Mouse (Mus musculus): ENCODE measurements around the gene Stoml2.
A peak's percentile ranks its signal among the peaks of the same experiment; 100 is the strongest.

Stoml2 gene

GRCm38 (mm10) chr4:43025084-43025960 lies 6.2 kb downstream of the Stoml2 start, which contains the start of gene Pigo:
Pigo (minus strand) TSS chr4:43025819.
- peak; percentile 36; the same call in 1 of the 2 replicates for TF ChIP-seq GATA4 (IDR thresholded peaks at IDR 0.05; ENCODE audit: insufficient replicate concordance, low read length)

- TF ChIP-seq GATA4 (IDR thresholded peaks at IDR 0.05; ENCODE audit: insufficient replicate concordance, low read length) = no peak
Measured at GRCm38 (mm10) chr4:43024673-43025072, 6.8 kb downstream of the Stoml2 start.

GRCm38 (mm10) chr4:43021341-43021740 lies 10.2 kb downstream of the Stoml2 start:
- TF ChIP-seq GATA4 (IDR thresholded peaks at IDR 0.05; ENCODE audit: insufficient replicate concordance, low read length) = no peak

- no peak for TF ChIP-seq GATA4 (IDR thresholded peaks at IDR 0.05; ENCODE audit: insufficient replicate concordance, low read length)
Measured at GRCm38 (mm10) chr4:43020876-43021275, 10.6 kb downstream of the Stoml2 start.

- no peak for TF ChIP-seq GATA4 (IDR thresholded peaks at IDR 0.05; ENCODE audit: insufficient replicate concordance, low read length)
Measured at GRCm38 (mm10) chr4:43019641-43020465, 11.7 kb downstream of the Stoml2 start.

GRCm38 (mm10) chr4:43019176-43019575 lies 12.3 kb downstream of the Stoml2 start:
- no peak for TF ChIP-seq GATA4 (IDR thresholded peaks at IDR 0.05; ENCODE audit: insufficient replicate concordance, low read length)

GRCm38 (mm10) chr4:43018156-43018555 lies 13.4 kb downstream of the Stoml2 start:
- TF ChIP-seq GATA4 (IDR thresholded peaks at IDR 0.05; ENCODE audit: insufficient replicate concordance, low read length) = no peak

- no peak for TF ChIP-seq GATA4 (IDR thresholded peaks at IDR 0.05; ENCODE audit: insufficient replicate concordance, low read length)
Measured at GRCm38 (mm10) chr4:43012091-43012490, 19.4 kb downstream of the Stoml2 start.

- TF ChIP-seq GATA4 (IDR thresholded peaks at IDR 0.05; ENCODE audit: insufficient replicate concordance, low read length) = no peak
Measured at GRCm38 (mm10) chr4:43010161-43011038, 21.1 kb downstream of the Stoml2 start, which contains the start of gene Fancg. Fancg (minus strand) TSS chr4:43010506.

- no peak for TF ChIP-seq GATA4 (IDR thresholded peaks at IDR 0.05; ENCODE audit: insufficient replicate concordance, low read length)
Measured at GRCm38 (mm10) chr4:43005765-43006164, 25.7 kb downstream of the Stoml2 start.

GRCm38 (mm10) chr4:43004951-43005350 lies 26.6 kb downstream of the Stoml2 start:
- TF ChIP-seq GATA4 (IDR thresholded peaks at IDR 0.05; ENCODE audit: insufficient replicate concordance, low read length) = no peak

GRCm38 (mm10) chr4:43002756-43003439 lies 28.6 kb downstream of the Stoml2 start:
- no peak for TF ChIP-seq GATA4 (IDR thresholded peaks at IDR 0.05; ENCODE audit: insufficient replicate concordance, low read length)

GRCm38 (mm10) chr4:43001272-43001671 lies 30.2 kb downstream of the Stoml2 start:
- TF ChIP-seq GATA4 (IDR thresholded peaks at IDR 0.05; ENCODE audit: insufficient replicate concordance, low read length) = no peak

Data from liver, adult (tissue).